Mouse (Mus musculus): ENCODE results near the gene Pvr. TPM values are rescaled to one million over a fixed set of nuclear protein-coding genes. Genes with fewer than 3 reads are reported as not detected.
A peak's percentile ranks its signal among the peaks of the same experiment; 100 is the strongest.

Pvr gene
- total RNA-seq (2021), result 10 to 100 TPM; 21.2 to 23.1 TPM

- DNase-seq, result peak; percentile 87 to 89
- intact Hi-C loops (cut with DNase I), result loop anchor here (2.0 kb wide), 1 partner anchor 20 kb away; no protein-coding TSS in a partner anchor
Observed at GRCm38 (mm10) chr7:19920506-19921261, at the start of gene Pvr. Gene Pvr, minus strand, starts transcription at chr7:19921160.

- no peak for DNase-seq
- intact Hi-C loops (cut with DNase I), result no loop called here
Observed at GRCm38 (mm10) chr7:19970196-19970595, 49.2 kb upstream of the Pvr start.

DNA sequence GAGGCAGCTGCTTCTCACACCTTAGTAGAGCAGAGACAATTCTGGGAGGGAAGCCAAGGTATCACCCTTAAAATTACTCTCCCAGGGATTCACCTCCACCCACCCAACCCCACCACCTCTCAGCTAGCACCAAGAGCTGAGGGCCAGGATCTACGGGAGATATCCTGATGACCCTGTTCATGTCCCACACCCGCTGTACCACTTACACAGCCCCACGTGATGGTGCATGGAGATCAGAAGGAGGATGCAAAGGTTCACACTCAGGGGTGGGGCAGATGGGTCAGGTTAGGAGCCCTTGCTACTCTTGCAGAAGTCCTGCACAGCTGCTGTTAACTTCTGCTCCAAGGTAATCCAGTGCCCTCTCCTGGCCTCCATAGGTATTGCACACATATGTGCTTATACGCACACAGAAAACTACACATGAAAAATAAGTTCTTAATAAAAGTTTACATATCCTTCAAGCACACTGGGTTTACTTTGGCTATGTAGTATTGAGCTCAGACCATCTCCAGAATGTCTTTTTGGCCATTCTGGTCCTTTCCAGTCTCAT is 48.7 kb upstream of the Pvr start:
- intact Hi-C loops (cut with DNase I), result no loop called here
- DNase-seq, result no peak

GRCm38 (mm10) chr7:19969106-19969505 is 48.1 kb upstream of the Pvr start:
- no peak for DNase-seq
- intact Hi-C loops (cut with DNase I), result no loop called here

DNA sequence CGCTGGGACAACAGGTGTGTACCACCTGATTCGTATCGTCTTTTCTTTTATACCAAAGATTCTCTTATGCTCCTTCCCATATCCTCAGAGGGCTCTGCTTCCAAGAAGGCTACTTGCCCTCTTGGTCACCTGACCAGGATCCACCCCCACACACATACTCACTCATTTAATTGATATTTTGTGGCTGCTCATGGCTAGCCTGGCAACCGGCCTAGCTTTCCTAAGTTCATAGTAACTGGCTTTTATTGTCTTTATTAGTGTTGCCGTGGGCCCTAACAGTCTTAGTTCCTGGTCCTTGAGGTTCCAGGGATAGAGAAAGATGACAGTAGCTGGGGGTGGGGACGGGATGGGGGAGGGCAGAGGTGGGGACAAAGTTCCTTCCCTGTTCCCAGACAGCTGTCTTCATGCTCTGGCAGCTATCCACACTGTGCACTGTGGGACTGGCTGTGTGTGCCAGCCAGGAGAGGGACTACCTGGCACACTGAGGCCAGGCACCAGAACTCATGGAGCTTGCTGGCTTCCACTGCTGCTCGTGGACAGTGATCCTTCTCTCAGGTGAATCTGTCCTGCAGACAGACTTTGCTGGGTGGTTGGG is 44.1 kb upstream of the Pvr start, which contains the start of gene Ceacam20:
Gene Ceacam20, plus strand, starts transcription at position 428 of the 595 bp plus-strand sequence.
- intact Hi-C loops (cut with DNase I), result no loop called here

GRCm38 (mm10) chr7:19962423-19962822 is 41.5 kb upstream of the Pvr start:
- DNase-seq, result no peak
- intact Hi-C loops (cut with DNase I), result no loop called here

More for the DNA sequence above, 44.1 kb upstream of the Pvr start, which contains the start of gene Ceacam20:
- DNase-seq, result no peak

DNA sequence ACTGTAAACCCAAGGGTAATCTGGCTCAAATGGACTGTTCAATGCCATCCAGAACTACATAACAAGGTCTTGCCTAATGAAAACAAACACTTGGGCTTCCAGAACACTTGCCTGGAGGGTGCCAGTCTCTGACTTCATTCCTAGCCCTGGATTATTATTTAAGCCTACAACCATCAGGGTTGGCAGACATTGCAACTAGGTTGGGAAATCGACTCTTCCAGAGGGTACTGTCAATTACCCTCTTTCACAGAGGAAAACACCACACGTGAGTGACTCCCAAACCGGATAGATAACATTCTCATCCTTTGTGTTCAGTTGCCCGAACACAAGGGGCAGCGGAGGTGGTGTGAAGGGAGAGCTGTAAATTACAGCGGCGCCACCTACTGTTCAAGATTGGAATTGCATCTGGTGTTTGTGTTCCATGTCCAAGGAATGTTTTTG is 35.4 kb upstream of the Pvr start:
- intact Hi-C loops (cut with DNase I), result loop anchor here (1.0 to 10.0 kb wide), 4 partner anchors 22 to 162 kb away; partner anchors contain the start of gene Cblc
- DNase-seq, result peak; percentile 91 to 96

DNA sequence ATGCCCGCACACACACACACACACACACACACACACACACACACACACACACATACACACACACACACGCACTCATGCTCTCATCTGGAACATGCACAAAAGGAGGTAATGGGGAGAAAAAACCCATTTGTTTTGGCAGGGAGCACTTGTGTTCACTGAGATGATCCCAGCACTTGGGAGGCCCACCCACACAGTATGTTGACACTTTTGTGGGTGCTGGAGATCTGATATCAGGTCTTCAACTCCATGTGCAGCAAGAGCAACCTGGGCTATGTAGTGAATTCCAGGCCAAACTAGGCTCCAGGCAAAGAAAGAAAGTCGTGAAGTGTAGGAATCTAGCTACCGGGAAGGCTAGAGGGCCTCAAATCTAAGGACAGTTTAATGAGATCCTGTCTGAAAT is 34.9 kb upstream of the Pvr start:
- DNase-seq, result no peak
- intact Hi-C loops (cut with DNase I), result loop anchor here (1.0 to 10.0 kb wide), 4 partner anchors 21 to 161 kb away; partner anchors contain the start of gene Cblc

GRCm38 (mm10) chr7:19953054-19953453 is 32.1 kb upstream of the Pvr start:
- DNase-seq, result no peak
- intact Hi-C loops (cut with DNase I), result loop anchor here (10.0 kb wide), 1 partner anchor 158 kb away; the partner anchor contains the start of gene Cblc

DNA sequence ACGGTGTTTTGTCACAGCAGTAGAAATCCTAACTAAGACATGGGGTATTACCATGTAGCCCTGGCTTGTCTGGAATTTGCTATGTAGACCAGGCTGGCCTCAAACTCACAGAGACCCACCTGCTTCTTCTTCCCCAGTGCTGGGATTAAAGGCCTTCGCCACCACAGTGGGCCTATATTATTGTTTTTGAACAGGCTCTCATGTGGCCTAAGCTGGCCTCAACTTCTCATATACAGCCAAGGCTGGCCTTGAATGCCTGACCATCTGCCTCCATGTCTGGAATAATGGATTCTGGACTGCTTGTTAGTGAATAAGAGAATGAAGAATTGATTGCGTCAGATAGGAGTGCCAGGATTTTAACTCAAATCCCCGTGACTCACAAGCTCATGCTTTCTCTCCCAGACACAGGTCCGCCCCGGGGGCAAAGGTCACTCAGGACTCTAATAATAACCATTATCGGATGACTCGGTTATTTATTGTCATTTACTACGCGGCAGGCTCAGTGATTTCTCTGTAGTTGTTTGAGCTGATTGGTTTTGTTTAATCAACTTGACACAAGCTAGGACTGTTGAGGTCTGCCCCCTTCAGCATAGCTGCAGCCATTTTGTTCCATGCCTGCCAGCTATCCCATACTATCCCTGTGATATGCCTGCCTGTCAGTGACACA is 31.5 kb upstream of the Pvr start:
- DNase-seq, result no peak
- intact Hi-C loops (cut with DNase I), result loop anchor here (10.0 kb wide), 1 partner anchor 158 kb away; the partner anchor contains the start of gene Cblc

DNA sequence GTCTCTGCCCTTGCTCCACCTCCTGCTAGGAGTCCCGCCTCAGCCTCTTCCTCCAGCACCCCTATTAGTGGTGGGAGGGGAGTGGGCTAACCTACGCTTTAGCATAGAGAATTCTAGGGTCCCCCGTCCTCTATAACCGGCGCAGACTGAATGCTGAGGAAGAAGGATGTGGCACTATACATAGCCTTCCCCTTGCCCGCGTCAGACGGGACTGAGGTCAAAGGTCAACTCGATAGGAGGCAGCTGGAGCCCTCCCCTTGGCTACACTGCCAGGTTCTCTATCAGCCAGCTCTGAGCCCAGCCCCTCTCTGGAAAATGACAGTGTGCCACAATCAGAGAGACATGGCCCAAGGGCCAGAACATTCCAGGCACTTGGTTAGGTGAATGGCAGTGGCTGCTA is 29.6 kb upstream of the Pvr start, which contains the start of gene Igsf23:
Gene Igsf23, minus strand, starts transcription at position 168 of the 400 bp plus-strand sequence.
- intact Hi-C loops (cut with DNase I), result loop anchor here (10.0 kb wide), 1 partner anchor 156 kb away; the partner anchor contains the start of gene Cblc
- peak in 1 of 2 experiments; percentile 27 for DNase-seq

- intact Hi-C loops (cut with DNase I), result loop anchor here (10.0 kb wide), 1 partner anchor 155 kb away; the partner anchor contains the start of gene Cblc
Observed at GRCm38 (mm10) chr7:19949996-19950395, 29.0 kb upstream of the Pvr start.

DNA sequence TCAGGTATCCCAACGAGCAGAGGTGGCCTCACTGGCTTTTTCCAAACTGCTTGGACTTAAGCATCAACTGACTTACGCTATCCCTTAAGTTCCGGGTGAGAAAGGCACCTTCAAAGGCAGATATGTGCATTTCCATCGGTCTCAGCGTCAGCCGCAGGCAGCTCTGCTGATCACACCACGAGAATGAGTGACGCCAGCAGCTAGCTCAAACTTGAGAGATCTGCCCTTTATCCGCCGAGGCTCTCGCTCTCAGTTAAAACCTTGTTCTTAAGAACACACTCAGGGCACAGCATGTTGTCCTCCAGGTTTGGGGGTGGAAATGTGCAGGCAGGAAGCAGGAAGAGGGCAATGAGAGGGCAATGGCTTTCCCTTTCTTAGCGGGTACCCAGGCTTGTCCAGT is 28.0 kb upstream of the Pvr start:
- no peak for DNase-seq
- intact Hi-C loops (cut with DNase I), result no loop called here

More at GRCm38 (mm10) chr7:19949996-19950395, 29.0 kb upstream of the Pvr start:
- DNase-seq, result peak in 1 of 2 experiments; percentile 11

DNA sequence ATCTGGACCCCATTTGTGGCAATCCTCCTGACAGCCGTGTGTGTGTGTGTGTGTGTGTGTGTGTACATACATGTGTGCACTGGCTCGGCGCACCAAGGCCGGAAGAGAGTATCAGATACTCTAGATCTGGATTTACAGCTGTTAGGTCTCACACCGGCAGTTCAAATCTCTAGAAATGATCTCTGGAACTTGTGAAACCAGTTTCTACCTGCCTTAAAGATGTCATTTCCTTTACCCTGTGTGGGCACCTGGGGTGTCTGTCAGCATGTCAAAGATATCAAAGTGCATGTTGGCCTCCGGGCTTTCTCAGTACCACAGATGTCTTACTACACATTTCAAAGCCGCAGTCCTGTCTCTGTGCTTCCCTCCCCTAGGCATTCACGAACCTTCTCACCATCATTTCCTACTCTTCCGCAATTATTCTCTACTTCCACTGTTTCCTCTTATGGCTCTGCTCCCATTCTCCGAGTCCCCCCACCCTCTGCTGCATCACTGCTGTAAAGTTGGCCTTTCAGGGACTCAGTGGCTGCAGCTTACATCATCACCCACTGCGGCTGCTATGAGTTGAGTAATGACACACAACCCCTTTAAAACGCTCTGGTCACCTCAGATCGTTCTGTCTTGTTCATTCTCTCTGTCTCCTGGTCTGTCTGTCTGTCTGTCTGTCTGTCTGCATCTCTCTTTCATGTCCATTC is 25.0 kb upstream of the Pvr start:
- no peak for DNase-seq
- intact Hi-C loops (cut with DNase I), result no loop called here

DNA sequence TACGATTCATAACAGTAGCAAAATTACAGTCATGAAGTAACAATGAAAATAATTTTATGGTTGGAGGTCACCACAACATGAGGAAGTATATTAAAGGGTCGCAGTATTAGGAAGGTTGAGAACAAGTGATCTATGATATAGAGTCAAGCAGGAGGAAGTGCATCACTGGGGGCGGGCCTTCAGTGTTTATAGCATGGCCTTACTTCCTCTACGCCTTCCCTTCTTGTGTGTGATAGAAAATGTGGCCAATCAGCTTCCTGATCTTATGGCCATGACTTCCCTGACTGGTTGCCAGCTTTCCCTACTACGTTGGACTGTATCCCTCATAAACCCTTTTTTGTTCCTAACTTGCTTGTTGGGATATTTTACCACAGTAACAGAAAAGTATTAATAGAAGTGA is 24.2 kb upstream of the Pvr start:
- intact Hi-C loops (cut with DNase I), result no loop called here
- DNase-seq, result no peak

DNA sequence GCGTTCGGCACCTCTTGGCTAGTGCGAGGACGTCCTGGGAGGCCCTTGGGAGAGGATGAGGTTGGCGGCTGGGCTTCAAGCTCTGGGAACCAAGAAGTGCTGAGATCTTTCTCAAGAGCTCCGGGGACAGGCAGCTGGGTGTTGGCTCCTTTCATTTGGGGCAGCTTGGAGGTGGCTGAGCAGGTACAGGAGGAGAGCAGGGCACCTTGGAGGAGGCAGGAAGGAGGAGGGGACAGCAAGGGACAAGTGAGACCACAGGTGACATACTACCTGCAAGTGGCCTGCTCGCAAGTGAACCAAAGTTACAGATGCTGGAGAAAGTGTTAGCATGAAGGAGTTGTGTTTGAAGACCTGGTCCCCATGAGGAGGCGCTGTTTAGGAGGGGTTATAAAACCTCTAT is 23.7 kb upstream of the Pvr start:
- DNase-seq, result no peak
- intact Hi-C loops (cut with DNase I), result no loop called here

DNA sequence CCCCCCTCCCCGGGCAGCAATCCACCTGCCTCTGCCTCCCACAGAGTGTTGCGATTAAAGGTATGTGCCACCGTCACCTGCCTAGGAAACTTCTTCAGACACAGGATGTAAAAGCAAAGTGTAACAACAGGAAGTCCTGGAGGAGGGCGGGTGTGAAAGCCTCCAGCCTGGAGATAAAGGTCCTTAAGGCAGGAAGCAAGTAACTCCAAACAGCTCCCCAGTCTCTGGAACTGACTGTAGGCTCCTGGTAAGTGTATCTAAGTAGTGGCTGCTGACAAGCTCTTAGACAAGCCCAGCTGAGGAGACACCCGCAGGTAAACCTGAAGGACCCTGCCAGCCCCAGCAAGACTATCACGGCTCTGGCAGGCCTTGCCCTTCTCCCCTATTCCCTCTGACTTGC is 19.3 kb upstream of the Pvr start:
- DNase-seq, result peak; percentile 56 to 61
- intact Hi-C loops (cut with DNase I), result loop anchor here (2.0 kb wide), 1 partner anchor 19 kb away; the partner anchor contains the start of gene Pvr

GRCm38 (mm10) chr7:19939555-19940235 is 18.7 kb upstream of the Pvr start:
- DNase-seq, result peak; percentile 91 to 92
- intact Hi-C loops (cut with DNase I), result loop anchor here (2.0 kb wide), 1 partner anchor 19 kb away; the partner anchor contains the start of gene Pvr

DNA sequence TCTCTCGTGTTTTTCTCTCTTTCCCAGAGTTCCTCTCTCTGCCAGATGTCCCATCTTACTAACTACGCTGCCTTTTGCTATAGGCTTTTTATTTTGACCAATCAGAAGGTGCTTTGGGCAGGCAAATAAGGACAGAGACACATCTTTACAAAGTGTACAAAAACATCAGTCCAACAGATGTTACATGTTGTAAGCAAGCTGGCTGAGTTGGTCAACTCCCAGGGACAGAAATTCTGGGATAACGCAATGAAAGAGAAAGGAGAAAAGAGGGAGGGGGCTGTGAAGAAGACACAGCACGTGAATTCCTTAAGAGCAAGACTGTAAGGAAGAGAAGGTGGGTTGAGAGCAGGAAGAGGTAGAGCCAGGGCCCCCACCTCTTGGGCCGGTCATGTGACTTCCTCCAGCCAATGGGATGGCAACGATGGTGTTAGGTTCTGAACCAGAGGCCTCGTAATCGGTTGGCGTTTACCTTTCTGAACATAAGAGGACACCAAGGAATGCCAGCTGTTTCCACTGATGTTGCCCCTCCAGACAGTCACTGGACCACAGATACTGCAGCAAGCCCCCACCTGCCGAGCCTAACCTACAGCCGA is 16.4 kb upstream of the Pvr start:
- DNase-seq, result no peak
- intact Hi-C loops (cut with DNase I), result no loop called here

All from heart, postnatal 10 days (tissue).